Mouse (Mus musculus) lung, adult 2 months (tissue): Measurements from ENCODE around the gene Prok1. TPM values are rescaled to one million over a fixed set of nuclear protein-coding genes. Genes with fewer than 3 reads are reported as not detected.

Experiments
- DNase-seq: peaks from one replicate; pipeline ENCODE4 v3.0.0; 2022
- H3K4me1 ChIP-seq: fragments of 200-500 bp; 2 replicates; pipeline ENCODE4 v1.6.1; 2011; ENCODE audit warnings: low read length; ENCODE audit not compliant: control insufficient read depth, insufficient read depth
- H3K4me3 ChIP-seq: fragments of 200-500 bp; replicated peaks from 2 replicates; pipeline ENCODE3; 2011; ENCODE audit warnings: low read depth, mild to moderate bottlenecking, control low read depth, low read length; ENCODE audit errors: extremely low read depth
- CTCF ChIP-seq: fragments of 200-500 bp; IDR thresholded peaks from 2 replicates; pipeline ENCODE4 v1.5.1; 2011; ENCODE audit warnings: mild to moderate bottlenecking, low read length, control low read depth; ENCODE audit not compliant: insufficient read depth
- POLR2A ChIP-seq: fragments of 200-500 bp; IDR thresholded peaks from 2 replicates; pipeline ENCODE4 v1.6.1; 2011; ENCODE audit warnings: low read depth, mild to moderate bottlenecking, control low read depth, low read length, borderline replicate concordance; ENCODE audit errors: extremely low read depth
- WGBS: fragments of 180-500 bp; shearing (Covaris S2); methylation state at CpG from one replicate; pipeline ENCODE4 v1.1.7; 2018; 5-methylcytosine and 5-hydroxymethylcytosine counted together
- polyA plus RNA-seq: library from polyadenylated mRNA; depleted of rRNA; stranded (reverse); fragments of >200 nt; gene quantifications from 2 replicates; pipeline ENCODE4 v1.2.3, GENCODE M21; 2012; rRNA removed

Prok1 gene
- polyA plus RNA-seq, result 0.19 TPM in 1 of 2 replicates, not detected in the other

DNA sequence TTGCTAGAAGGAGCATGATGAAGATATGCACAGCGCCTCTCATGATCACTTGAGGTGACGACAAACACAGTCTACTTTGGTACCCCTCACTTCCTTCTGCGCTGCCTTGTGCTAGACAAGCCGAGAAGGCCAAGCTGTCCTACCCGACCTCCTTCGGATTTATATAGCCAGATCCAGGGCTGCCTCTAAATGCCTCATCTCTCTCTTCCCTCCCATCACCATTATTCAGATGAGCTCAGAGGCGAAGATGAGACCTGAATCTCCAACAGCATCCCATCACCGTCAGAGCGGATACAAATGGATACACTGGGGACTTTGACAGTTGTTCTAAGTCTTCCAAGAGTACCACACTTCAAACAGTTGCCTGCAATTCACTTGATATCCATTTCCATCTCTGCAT is at the start of gene Prok1:
Gene Prok1 (minus strand): TSS at position 101 of the 400 bp plus-strand sequence.
- WGBS, result 87% methylated on average over 9 of the region's 9 CpGs
- Histone ChIP-seq H3K4me3 (no peak within 1 kb of the TSS), H3K4me1 (no peaks in the 10 kb centered on the region)
- TF ChIP-seq CTCF, result no peak
- TF ChIP-seq POLR2A, result no peak
- no peak for DNase-seq

DNA sequence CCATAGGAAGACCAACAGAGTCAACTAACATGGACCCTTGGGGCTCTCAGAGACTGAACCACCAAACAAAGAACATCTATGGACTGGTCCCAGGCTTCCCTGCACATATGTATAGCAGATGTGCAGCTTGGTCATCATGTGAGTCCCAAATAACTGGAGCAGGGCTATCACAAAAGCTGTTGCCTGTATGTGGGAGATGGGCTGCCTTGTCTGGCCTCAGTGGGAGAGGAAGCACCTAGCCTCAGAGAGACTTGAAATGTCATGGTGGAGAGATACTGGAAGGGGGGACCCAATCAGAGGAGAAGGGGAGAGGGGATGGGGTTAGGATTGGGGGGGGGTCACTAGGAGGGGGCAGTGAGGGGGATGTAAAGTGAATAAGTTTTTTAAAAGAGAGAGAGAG is 47.8 kb upstream of the Prok1 start:
- TF ChIP-seq POLR2A, result no peak
- no peak for TF ChIP-seq CTCF

DNA sequence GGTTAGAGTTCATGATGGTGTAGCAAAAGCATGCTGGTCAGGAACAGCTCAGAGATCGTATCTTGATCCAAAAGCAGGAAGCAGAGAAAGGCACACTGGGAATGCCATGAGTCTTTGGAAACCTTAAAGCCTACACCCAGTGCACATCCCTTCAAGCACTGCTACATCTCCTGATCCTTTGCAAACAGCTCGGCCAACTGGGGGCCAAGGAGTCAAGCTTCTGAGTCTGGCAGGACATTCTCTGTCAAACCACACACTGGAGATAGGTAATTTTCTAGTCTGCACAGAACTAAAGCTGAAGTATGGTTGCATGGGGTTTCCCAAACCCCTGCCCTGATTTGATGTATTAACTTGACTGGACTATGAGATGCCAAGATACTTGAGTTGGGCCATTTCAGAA is 46.6 kb upstream of the Prok1 start:
- WGBS, result 69% methylated on average over 2 of the region's 2 CpGs
- DNase-seq, result no peak
- Histone ChIP-seq H3K4me1 (no peaks in the 10 kb centered on the region; the same call in 1 of the 2 replicates), H3K4me3 (no peak overlapping the region)
- no peak for TF ChIP-seq POLR2A

More for the DNA sequence above, 47.8 kb upstream of the Prok1 start:
- no peak for DNase-seq
- Histone ChIP-seq H3K4me1 (no peaks in the 10 kb centered on the region; the same call in 1 of the 2 replicates), H3K4me3 (no peak overlapping the region)

DNA sequence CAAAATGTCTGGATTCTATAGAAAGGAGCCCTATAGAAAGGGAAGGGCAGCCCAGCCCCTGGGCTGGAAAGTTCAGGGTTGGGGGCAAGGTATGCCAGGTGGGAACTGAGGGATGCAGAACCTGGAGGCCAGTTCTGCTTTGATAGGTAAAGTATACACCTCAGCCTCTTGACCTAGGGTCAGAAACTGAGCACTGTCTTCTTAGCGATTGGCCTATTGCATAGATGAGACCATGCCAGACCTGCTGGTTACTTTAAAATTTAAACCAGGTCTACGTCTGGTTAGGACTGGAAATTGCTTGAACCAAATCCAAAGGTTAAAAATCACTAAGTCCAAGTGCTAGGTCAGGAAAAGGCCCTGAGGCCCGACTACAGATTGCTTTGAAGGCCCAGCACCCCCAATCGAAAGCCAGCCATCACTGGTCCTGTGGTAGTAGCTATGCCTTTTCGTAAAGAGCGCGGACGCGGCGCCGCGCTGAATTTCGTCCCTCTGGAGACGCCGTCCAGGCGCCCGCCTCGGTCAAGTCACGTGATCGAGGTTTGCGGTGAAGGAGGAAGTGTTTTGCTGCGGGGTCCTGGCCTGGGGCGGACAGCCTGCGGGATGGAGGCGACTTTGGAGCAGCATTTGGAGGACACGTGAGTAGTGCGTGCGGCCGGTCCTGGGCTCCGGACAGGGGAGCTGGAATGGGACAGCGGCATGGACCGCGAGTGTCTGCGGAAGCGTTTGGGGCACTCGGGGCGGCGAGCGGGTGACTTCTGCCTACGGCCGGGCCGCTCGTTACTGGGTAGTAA is 39.2 kb upstream of the Prok1 start, which contains the start of gene Lamtor5:
Gene Lamtor5 (plus strand): TSS at position 380 of the 791 bp plus-strand sequence.
- H3K4me1 ChIP-seq, result peaks cover 7% of the 10 kb centered on the region
- no peak for TF ChIP-seq CTCF
- peak; percentile 69; the same call in 1 of the 2 replicates for TF ChIP-seq POLR2A
- H3K4me3 ChIP-seq, result peak within 1 kb of the TSS; percentile 95
- DNase-seq, result peak; percentile 90
- WGBS, result 2% methylated on average over 43 of the region's 43 CpGs

DNA sequence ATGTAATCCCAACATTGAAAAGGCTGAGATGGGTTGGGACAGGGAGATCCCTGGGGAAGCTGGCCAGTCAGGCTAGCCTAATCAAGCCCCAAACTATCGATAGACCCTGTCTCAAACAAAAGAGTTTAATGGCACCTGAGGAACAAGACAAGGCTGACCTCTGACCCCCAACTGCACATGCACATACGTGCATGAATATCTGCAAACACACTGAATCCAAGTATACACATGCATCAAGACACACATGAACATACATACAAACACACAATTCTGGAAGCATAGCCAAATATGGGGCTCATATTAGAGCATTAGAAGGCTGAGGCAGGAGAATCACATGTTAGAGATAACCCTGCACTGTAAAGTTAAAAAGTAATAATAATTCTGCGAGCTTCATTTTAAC is 37.1 kb upstream of the Prok1 start:
- DNase-seq, result no peak
- no peak overlapping the region for H3K4me3 ChIP-seq
- no peak for TF ChIP-seq CTCF
- H3K4me1 ChIP-seq, result peaks cover 7% of the 10 kb centered on the region
- 86% methylated on average over 3 of the region's 3 CpGs for WGBS

DNA sequence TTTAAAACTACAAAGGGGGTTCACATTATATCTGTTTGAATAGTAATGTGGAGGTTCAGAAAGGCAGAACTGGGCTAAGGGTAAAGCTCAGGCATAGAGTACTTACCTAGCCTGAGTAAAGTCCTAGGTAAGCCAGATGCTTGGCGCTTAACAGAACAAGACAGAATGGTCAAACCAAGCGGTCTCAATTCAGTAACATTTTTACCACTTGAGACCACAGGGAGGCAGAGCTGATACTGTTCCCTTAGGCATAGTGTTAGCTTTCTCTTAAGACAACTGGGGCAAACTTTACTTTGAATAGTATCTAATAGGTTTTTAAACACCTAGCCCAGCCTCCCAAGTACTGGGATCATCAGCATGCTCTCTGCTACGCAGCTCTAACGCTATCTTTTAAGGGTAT is 36.5 kb upstream of the Prok1 start:
- peaks cover 7% of the 10 kb centered on the region for H3K4me1 ChIP-seq
- H3K4me3 ChIP-seq, result no peak overlapping the region
- TF ChIP-seq CTCF (no peak), POLR2A (no peak)
- DNase-seq, result no peak
- 67% methylated on average over 4 of the region's 4 CpGs for WGBS

DNA sequence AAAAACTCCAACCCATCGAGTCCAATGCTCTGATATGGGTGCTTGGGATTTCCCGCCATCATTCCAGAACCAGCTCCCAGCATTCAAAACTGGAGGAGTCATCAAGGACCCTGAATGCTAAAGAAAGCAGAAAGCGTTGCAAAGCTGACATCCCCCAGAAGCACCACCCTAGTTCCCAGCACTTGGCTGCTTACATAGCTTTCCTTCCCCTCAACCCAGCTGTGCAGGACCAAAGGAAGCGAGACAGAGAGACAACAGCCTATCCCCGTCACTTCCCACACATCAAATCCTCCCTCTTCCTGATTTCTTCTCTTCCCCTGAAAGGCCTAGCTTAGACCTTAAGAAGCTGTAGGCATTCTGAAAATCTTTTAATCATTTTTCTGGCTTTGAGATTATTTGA is 35.8 kb upstream of the Prok1 start:
- Histone ChIP-seq H3K4me3 (no peak overlapping the region), H3K4me1 (peaks cover 7% of the 10 kb centered on the region)
- DNase-seq, result no peak
- 58% methylated on average over 5 of the region's 5 CpGs for WGBS
- TF ChIP-seq POLR2A (no peak), CTCF (no peak)

DNA sequence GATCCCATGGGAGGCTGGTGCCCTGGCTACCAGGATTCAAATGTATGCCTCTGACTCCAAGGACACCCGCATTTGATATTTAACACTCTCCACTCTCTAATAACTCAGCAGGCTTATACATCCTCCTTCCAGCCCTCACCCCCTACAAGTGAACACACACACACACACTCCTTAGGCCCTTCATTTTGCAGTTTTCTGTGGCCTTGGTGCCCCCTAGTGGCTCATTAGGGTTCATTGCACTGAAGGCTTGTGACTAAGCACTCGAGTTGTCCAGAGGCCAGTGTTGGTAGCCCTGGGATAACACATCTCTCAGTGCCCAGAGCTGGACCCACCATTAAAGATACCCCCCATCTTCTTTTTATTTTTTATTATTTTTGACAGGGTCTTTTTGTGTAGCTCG is 34.3 kb upstream of the Prok1 start:
- Histone ChIP-seq H3K4me3 (no peak overlapping the region), H3K4me1 (peaks cover 2% of the 10 kb centered on the region; the same call in 1 of the 2 replicates)
- 11% methylated on average over 3 of the region's 3 CpGs for WGBS
- TF ChIP-seq CTCF (peak; percentile 76), POLR2A (no peak)
- peak; percentile 40 for DNase-seq

DNA sequence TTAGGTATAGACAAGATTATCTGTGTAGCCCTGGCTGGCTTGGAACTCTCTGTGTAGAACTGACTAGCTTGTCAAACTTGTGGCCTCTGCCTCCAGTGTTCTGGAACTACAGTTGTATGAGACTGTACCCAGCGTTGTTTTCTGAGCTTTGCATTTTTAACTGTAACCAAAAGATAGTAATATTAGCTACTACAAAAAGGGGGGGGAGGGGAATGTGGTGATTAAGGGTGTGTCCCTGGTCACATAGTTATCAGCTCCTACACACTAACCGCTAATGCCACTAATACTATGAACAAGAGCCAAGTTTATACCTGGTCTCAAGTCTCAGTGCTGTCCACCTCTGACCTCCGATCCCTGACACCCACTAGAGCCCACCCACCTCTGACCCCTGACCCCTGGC is 32.9 kb upstream of the Prok1 start:
- TF ChIP-seq POLR2A, result no peak
- TF ChIP-seq CTCF, result no peak
- Histone ChIP-seq H3K4me1 (no peaks in the 10 kb centered on the region), H3K4me3 (no peak overlapping the region)
- WGBS, result 91% methylated on average over 3 of the region's 3 CpGs
- DNase-seq, result no peak

DNA sequence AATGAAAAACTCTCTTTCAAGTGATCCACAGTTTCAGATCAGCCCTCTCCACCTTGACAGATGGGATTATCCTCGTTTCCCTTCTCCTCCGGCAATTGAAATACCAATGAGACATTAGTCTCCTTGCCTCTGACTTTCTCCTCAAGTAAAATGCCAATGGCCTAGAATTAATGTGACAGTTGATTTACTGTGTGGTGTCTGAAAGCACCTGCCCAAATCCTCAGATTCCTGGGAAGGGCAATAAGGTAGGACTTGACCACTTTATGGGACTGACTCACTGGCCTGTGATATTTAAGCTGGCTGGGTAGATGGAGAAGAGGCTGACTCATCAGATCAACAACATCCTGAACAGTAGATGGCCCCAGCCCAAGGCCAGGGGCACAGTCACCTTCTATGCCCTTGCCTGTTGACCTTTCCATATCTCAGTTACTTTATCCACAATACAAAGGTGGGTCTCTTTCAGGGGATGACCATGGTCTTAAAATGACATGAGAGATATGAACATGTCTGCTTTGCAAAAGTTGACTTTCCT is 27.4 kb upstream of the Prok1 start:
- DNase-seq, result no peak
- WGBS, result 68% methylated on average over 2 of the region's 2 CpGs
- H3K4me1 ChIP-seq, result no peaks in the 10 kb centered on the region
- H3K4me3 ChIP-seq, result no peak overlapping the region
- TF ChIP-seq CTCF (no peak), POLR2A (no peak)
